Mouse (Mus musculus) CH12F3 (cell line): ENCODE data around the gene Taar8c.

Experiments
- in situ Hi-C: fragments of 300-500 bp; cut with MboI; formaldehyde crosslinking; loops from 2 replicates; pipeline ENCODE4 v1.14.3; 2020; ENCODE audit warnings: low sequenced_read_pairs

Gene Taar8c

GRCm38 (mm10) chr10:24076200-24076599, 25.5 kb downstream of the Taar8c start, which contains the start of gene Taar8a:
Gene Taar8a (plus strand): TSS chr10:24076500.
- in situ Hi-C loops: loop anchor here (25.0 kb wide), 1 partner anchor 264 kb away; no protein-coding TSS in a partner anchor

- in situ Hi-C loops: loop anchor here (25.0 kb wide), 1 partner anchor 262 kb away; no protein-coding TSS in a partner anchor
Measured at GRCm38 (mm10) chr10:24074751-24075150, 27.0 kb downstream of the Taar8c start.

- in situ Hi-C loops: no loop called here
Measured at GRCm38 (mm10) chr10:24058986-24059385, 42.7 kb downstream of the Taar8c start.

- in situ Hi-C loops: no loop called here
Measured at GRCm38 (mm10) chr10:24052039-24052438, 49.7 kb downstream of the Taar8c start.
